Mouse (Mus musculus) lung, adult 2 months (tissue): Measurements from ENCODE around the gene Slc35f1.

Experiments
- CTCF ChIP-seq: fragments of 200-500 bp; IDR thresholded peaks from 2 replicates; pipeline ENCODE4 v1.5.1; 2011; ENCODE audit warnings: mild to moderate bottlenecking, low read length, control low read depth; ENCODE audit not compliant: insufficient read depth
- POLR2A ChIP-seq: fragments of 200-500 bp; IDR thresholded peaks from 2 replicates; pipeline ENCODE4 v1.6.1; 2011; ENCODE audit warnings: low read depth, mild to moderate bottlenecking, control low read depth, low read length, borderline replicate concordance; ENCODE audit errors: extremely low read depth

DNA sequence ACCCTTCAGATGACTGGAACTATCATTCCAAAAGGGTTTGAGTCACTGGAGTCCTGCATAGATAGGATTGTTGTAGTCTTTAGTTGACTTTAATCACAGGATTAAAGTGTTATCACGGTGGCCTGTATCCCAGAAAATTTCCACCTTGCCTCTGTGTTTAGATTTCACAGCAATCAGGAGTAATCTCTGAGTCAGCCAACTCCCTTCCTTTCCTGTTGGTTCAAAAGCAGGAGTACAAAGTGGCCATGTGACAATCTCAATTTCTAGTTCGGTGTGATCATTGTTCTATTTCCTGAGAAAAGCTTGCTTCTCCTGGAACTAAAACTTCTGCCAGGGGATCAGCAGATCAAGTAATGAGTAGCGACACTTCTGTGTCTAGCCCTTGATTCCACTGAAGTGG is 410.5 kb downstream of the Slc35f1 start:
- TF ChIP-seq CTCF = no peak
- no peak for TF ChIP-seq POLR2A
